Mouse (Mus musculus): Measurements from ENCODE around the gene Actl6b. TPM values are rescaled to one million over a fixed set of nuclear protein-coding genes. Genes with fewer than 3 reads are reported as not detected.

Actl6b gene
- polyA plus RNA-seq, 1 experiment from 2014 or later = 6.5 TPM

DNA sequence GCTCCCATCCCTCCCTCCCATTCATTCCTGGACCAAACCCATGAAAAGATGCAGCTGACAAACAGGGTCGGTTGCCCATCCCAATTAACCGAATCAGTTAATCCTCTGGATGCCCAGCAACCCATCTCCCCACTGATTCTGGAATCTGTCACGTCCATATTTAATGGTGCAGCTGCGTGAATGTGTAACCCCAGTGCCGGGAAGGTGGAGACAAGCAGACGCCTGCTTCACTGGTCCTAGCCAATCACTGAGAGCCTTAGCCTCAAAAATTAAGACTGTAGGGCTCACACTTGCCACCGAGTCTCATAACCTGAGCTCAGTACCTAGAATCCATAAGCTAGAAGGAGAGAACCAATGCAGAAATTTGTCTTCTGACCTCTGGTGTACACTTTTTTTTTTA, 42.6 kb downstream of the Actl6b start:
- H3K9me3 ChIP-seq (replicated peaks; ENCODE audit: control insufficient read depth, low read length) = no peaks in the 10 kb centered on the region
- ATAC-seq (replicated peaks; ENCODE audit: insufficient number of reproducible peaks, low FRiP score, low TSS enrichment, low read depth) = no peak
- H3K4me2 ChIP-seq (ENCODE audit: low read depth, low read length) = no peak overlapping the region
- no peak overlapping the region for H3K9ac ChIP-seq (replicated peaks; ENCODE audit: low read length)
- no peaks in the 10 kb centered on the region for H3K4me1 ChIP-seq (ENCODE audit: control insufficient read depth, insufficient read depth, low read length)
- DNase-seq (ENCODE audit: low spot score) = no peak
- no peak overlapping the region for H3K4me3 ChIP-seq (ENCODE audit: low read depth, low read length)
- 82% methylated on average over 7 of the region's 7 CpGs for WGBS
- no peaks in the 10 kb centered on the region for H3K27me3 ChIP-seq (ENCODE audit: control insufficient read depth, insufficient read depth, low read length)
- no peak overlapping the region for H3K27ac ChIP-seq (replicated peaks; ENCODE audit: low read depth, low read length)
- no peaks in the 10 kb centered on the region for H3K36me3 ChIP-seq (replicated peaks; ENCODE audit: control insufficient read depth, insufficient read depth, low read depth, low read length)

DNA sequence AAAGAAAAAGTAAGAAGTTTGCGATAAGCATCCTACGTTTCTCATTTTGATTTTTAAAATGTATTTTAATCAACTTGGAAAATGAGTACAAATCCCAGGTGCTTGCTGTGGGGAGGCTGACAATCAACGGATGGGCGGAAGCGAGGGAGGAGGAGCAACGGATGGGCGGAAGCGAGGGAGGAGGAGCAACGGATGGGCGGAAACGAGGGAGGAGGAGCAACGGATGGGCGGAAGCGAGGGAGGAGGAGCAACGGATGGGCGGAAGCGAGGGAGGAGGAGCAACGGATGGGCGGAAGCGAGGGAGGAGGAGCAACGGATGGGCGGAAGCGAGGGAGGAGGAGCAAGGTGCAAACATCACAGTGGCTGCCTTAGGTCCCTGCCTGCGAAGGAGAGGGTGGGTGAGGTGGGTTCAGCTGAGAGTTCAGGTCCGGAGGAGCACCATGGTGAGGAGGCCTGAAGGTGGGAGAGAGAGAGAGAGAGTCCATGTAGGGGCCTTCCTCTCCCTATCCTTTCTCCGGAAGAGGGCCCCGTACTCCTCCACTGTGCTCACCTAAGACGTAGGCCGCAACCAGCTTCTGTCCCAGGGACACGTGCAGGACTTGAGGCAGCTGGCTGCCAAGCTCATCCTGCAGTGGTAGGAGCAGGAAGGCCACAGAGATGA, 43.4 kb downstream of the Actl6b start:
- Histone ChIP-seq H3K27me3 (ENCODE audit: control insufficient read depth, insufficient read depth, low read length) (no peaks in the 10 kb centered on the region), H3K36me3 (replicated peaks; ENCODE audit: control insufficient read depth, insufficient read depth, low read depth, low read length) (no peaks in the 10 kb centered on the region), H3K4me2 (ENCODE audit: low read depth, low read length) (peak overlapping the region; percentile 19; the same call in 1 of the 2 replicates), H3K4me3 (ENCODE audit: low read depth, low read length) (no peak overlapping the region), H3K4me1 (ENCODE audit: control insufficient read depth, insufficient read depth, low read length) (no peaks in the 10 kb centered on the region), H3K27ac (replicated peaks; ENCODE audit: low read depth, low read length) (no peak overlapping the region), H3K9me3 (replicated peaks; ENCODE audit: control insufficient read depth, low read length) (no peaks in the 10 kb centered on the region), H3K9ac (replicated peaks; ENCODE audit: low read length) (no peak overlapping the region)
- DNase-seq (ENCODE audit: low spot score) (no peak), ATAC-seq (replicated peaks; ENCODE audit: insufficient number of reproducible peaks, low FRiP score, low TSS enrichment, low read depth) (no peak)
- WGBS = 31% methylated on average over 30 of the region's 30 CpGs

DNA sequence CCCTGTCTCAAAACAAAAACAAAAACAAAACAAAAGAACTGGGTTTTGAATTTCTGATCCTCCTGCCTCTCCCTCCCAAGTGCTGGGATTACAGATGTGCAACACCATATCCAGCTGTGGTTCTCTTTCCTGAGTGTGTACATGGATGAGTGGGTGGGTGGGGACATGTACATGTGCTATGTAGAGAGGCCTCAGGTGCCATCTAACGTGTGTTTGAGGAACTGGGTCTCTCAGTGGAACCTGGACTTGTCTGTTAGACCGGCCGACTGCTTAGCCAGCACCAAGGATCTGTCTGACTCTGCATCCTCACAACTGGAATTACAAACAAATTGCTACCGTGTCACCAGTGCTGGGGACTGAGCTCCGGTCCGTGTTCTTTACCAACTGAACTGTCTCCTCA, 44.3 kb downstream of the Actl6b start:
- Histone ChIP-seq H3K4me1 (ENCODE audit: control insufficient read depth, insufficient read depth, low read length) (no peaks in the 10 kb centered on the region), H3K9me3 (replicated peaks; ENCODE audit: control insufficient read depth, low read length) (no peaks in the 10 kb centered on the region), H3K9ac (replicated peaks; ENCODE audit: low read length) (no peak overlapping the region), H3K27ac (replicated peaks; ENCODE audit: low read depth, low read length) (no peak overlapping the region), H3K4me3 (ENCODE audit: low read depth, low read length) (no peak overlapping the region), H3K27me3 (ENCODE audit: control insufficient read depth, insufficient read depth, low read length) (no peaks in the 10 kb centered on the region), H3K36me3 (replicated peaks; ENCODE audit: control insufficient read depth, insufficient read depth, low read depth, low read length) (no peaks in the 10 kb centered on the region), H3K4me2 (ENCODE audit: low read depth, low read length) (no peak overlapping the region)
- ATAC-seq (replicated peaks; ENCODE audit: insufficient number of reproducible peaks, low FRiP score, low TSS enrichment, low read depth) (no peak), DNase-seq (ENCODE audit: low spot score) (no peak)
- 96% methylated on average over 6 of the region's 6 CpGs for WGBS

DNA sequence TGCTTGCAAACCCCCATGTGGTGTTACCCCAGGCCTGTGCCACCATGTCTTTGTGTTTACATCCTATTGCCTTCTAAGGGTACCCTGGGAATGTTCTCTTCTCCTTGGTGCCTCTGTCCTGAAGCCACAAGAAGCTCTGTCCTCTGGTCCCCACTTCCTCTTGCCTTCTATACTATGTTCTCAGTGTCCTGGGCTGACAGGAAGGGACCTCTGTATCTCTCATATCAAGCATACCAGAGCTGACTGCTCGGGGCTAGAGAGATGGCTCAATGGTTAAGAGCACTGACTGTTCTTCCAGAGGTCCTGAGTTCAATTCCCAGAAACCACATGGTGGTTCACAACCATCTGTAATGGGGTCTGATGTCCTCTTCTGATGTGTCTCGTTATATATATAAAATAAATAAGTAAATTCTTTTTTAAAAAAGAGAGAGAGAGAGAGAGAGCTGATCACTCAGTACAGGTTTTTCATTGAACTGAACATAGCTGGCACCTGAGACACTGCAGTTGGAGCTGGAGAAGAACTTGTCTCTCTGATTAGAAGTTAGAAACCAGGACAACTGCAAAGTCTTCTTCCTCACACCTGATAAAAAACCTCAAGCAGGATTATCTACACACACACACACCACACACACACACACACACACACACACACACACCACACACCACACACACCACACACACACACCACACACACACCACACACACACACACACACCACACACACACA, 44.9 kb downstream of the Actl6b start:
- Histone ChIP-seq H3K27ac (replicated peaks; ENCODE audit: low read depth, low read length) (no peak overlapping the region), H3K9me3 (replicated peaks; ENCODE audit: control insufficient read depth, low read length) (no peaks in the 10 kb centered on the region), H3K4me2 (ENCODE audit: low read depth, low read length) (no peak overlapping the region), H3K9ac (replicated peaks; ENCODE audit: low read length) (no peak overlapping the region), H3K4me3 (ENCODE audit: low read depth, low read length) (no peak overlapping the region), H3K36me3 (replicated peaks; ENCODE audit: control insufficient read depth, insufficient read depth, low read depth, low read length) (no peaks in the 10 kb centered on the region), H3K27me3 (ENCODE audit: control insufficient read depth, insufficient read depth, low read length) (no peaks in the 10 kb centered on the region), H3K4me1 (ENCODE audit: control insufficient read depth, insufficient read depth, low read length) (no peaks in the 10 kb centered on the region)
- ATAC-seq (replicated peaks; ENCODE audit: insufficient number of reproducible peaks, low FRiP score, low TSS enrichment, low read depth) (no peak), DNase-seq (ENCODE audit: low spot score) (no peak)
- WGBS = 95% methylated on average over 2 of the region's 2 CpGs

DNA sequence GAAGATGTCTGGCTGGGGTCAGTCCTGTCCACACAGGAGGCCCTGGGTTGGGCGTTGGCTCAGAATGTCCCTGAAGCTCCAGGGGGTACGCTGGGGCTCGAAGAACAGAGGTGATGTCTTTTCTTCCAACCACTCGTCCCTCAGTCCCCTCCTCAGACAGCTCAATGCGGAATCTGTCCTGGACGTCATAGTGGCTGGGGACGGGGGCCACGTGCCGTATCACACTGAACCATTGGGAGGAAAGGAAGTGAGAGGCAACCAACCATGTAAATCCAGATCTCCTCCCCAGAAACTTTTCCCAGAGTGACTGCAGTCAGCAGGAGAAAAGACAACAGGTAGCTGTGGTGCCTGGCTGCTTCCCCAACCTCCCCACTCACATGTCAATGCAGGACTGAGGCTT, 46.3 kb downstream of the Actl6b start:
- WGBS = 54% methylated on average over 9 of the region's 9 CpGs
- peak overlapping the region; percentile 61 for H3K9ac ChIP-seq (replicated peaks; ENCODE audit: low read length)
- no peak for ATAC-seq (replicated peaks; ENCODE audit: insufficient number of reproducible peaks, low FRiP score, low TSS enrichment, low read depth)
- no peaks in the 10 kb centered on the region for H3K9me3 ChIP-seq (replicated peaks; ENCODE audit: control insufficient read depth, low read length)
- no peaks in the 10 kb centered on the region for H3K4me1 ChIP-seq (ENCODE audit: control insufficient read depth, insufficient read depth, low read length)
- no peak for DNase-seq (ENCODE audit: low spot score)
- peak overlapping the region; percentile 64 for H3K4me3 ChIP-seq (ENCODE audit: low read depth, low read length)
- H3K27ac ChIP-seq (replicated peaks; ENCODE audit: low read depth, low read length) = no peak overlapping the region
- peak overlapping the region; percentile 95 for H3K4me2 ChIP-seq (ENCODE audit: low read depth, low read length)
- no peaks in the 10 kb centered on the region for H3K36me3 ChIP-seq (replicated peaks; ENCODE audit: control insufficient read depth, insufficient read depth, low read depth, low read length)
- no peaks in the 10 kb centered on the region for H3K27me3 ChIP-seq (ENCODE audit: control insufficient read depth, insufficient read depth, low read length)

DNA sequence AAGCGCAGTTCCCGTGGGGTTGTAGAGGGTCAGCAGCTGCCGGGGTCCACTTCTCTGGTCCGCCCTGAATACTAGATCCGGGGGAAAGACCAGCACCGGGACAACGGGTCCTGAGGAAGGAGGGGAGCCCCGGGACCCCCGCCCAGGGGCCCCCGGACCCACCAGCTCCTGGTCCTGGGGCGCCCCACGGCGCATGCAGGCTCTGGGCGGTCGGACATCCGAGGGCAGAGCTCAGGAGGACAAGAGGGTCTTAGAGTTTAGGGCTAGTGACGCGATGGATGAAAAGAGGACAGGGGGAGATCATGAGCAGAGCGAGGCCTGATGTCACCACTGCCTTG, 46.9 kb downstream of the Actl6b start:
- ATAC-seq (replicated peaks; ENCODE audit: insufficient number of reproducible peaks, low FRiP score, low TSS enrichment, low read depth) (peak; percentile 71), DNase-seq (ENCODE audit: low spot score) (peak; percentile 17)
- peak overlapping the region; percentile 61 for H3K9ac ChIP-seq (replicated peaks; ENCODE audit: low read length)
- 2% methylated on average over 19 of the region's 19 CpGs for WGBS
- H3K27ac ChIP-seq (replicated peaks; ENCODE audit: low read depth, low read length) = no peak overlapping the region
- no peaks in the 10 kb centered on the region for H3K36me3 ChIP-seq (replicated peaks; ENCODE audit: control insufficient read depth, insufficient read depth, low read depth, low read length)
- H3K4me1 ChIP-seq (ENCODE audit: control insufficient read depth, insufficient read depth, low read length) = no peaks in the 10 kb centered on the region
- no peaks in the 10 kb centered on the region for H3K27me3 ChIP-seq (ENCODE audit: control insufficient read depth, insufficient read depth, low read length)
- H3K9me3 ChIP-seq (replicated peaks; ENCODE audit: control insufficient read depth, low read length) = no peaks in the 10 kb centered on the region
- peak overlapping the region; percentile 64 for H3K4me3 ChIP-seq (ENCODE audit: low read depth, low read length)
- peak overlapping the region; percentile 95 for H3K4me2 ChIP-seq (ENCODE audit: low read depth, low read length)

DNA sequence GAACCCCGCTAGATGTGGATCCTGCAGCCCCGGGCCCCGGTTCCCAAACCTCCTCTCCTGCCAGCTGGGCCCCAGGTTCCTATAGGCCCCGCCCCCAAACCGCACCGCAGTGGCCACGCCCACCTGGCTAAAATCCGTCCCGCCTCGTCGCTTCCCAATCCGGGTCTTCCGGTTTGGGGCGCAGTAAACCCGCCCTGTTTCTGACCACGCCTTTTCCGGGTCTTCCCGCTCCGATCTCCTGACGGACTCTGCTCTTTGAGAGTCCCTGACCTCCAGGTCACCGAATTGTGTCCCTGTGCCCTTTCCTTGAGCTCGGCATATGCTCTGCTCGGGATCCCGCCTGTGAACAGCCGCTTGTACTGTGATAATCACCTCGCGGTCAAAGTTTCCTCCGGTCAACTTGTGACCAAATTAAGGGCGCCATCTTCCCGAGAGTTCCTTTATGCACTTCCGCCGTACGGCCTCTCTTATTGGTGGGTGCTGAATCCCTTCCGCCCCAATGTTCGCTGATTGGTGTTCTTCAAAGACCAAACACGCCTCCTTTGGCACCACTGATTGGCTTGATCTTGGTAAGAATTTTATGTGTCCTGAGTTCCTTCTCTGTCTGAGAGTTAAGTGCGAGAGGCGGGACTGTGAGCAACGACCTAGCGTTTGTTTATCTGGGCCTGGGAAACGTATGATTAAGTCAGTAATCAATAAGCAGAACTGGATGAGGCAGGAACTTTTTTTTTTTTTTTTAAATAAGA, 47.5 kb downstream of the Actl6b start, which contains the start of gene Mospd3:
Gene Mospd3 (minus strand): TSS at position 440 of the 746 bp plus-strand sequence.
- H3K4me3 ChIP-seq (ENCODE audit: low read depth, low read length) = peak within 1 kb of the TSS; percentile 64
- DNase-seq (ENCODE audit: low spot score) = peak; percentile 98
- no peaks in the 10 kb centered on the region for H3K36me3 ChIP-seq (replicated peaks; ENCODE audit: control insufficient read depth, insufficient read depth, low read depth, low read length)
- peak within 1 kb of the TSS; percentile 61 for H3K9ac ChIP-seq (replicated peaks; ENCODE audit: low read length)
- H3K27me3 ChIP-seq (ENCODE audit: control insufficient read depth, insufficient read depth, low read length) = no peaks in the 10 kb centered on the region
- peak within 1 kb of the TSS; percentile 95 for H3K4me2 ChIP-seq (ENCODE audit: low read depth, low read length)
- no peaks in the 10 kb centered on the region for H3K9me3 ChIP-seq (replicated peaks; ENCODE audit: control insufficient read depth, low read length)
- H3K27ac ChIP-seq (replicated peaks; ENCODE audit: low read depth, low read length) = 0 out of 2 replicates have a peak within 1 kb of the TSS, but pooled peaks have one; percentile 52
- ATAC-seq (replicated peaks; ENCODE audit: insufficient number of reproducible peaks, low FRiP score, low TSS enrichment, low read depth) = peak; percentile 94
- no peaks in the 10 kb centered on the region for H3K4me1 ChIP-seq (ENCODE audit: control insufficient read depth, insufficient read depth, low read length)
- under 1% methylated on average over 41 of the region's 41 CpGs for WGBS

DNA sequence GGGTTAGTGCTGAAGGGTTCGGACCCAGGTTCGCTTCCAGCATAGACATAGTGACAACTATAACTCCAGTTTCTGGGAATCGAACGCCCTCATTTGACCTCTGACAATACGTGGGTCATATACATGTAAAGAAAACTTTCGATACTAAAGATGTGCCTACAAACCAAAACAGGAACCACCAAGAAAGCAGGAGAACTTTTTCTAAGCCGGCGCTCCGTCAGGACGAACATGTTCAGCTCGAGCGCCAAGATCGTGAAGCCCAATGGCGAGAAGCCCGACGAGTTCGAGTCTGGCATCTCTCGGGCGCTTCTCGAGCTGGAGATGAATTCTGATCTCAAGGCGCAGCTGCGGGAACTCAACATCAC, 48.0 kb downstream of the Actl6b start:
- Histone ChIP-seq H3K4me2 (ENCODE audit: low read depth, low read length) (peak overlapping the region; percentile 59), H3K27ac (replicated peaks; ENCODE audit: low read depth, low read length) (no peak overlapping the region), H3K4me1 (ENCODE audit: control insufficient read depth, insufficient read depth, low read length) (no peaks in the 10 kb centered on the region), H3K9ac (replicated peaks; ENCODE audit: low read length) (peak overlapping the region; percentile 39), H3K27me3 (ENCODE audit: control insufficient read depth, insufficient read depth, low read length) (no peaks in the 10 kb centered on the region), H3K9me3 (replicated peaks; ENCODE audit: control insufficient read depth, low read length) (no peaks in the 10 kb centered on the region), H3K4me3 (ENCODE audit: low read depth, low read length) (peak overlapping the region; percentile 64), H3K36me3 (replicated peaks; ENCODE audit: control insufficient read depth, insufficient read depth, low read depth, low read length) (no peaks in the 10 kb centered on the region)
- ATAC-seq (replicated peaks; ENCODE audit: insufficient number of reproducible peaks, low FRiP score, low TSS enrichment, low read depth) (no peak), DNase-seq (ENCODE audit: low spot score) (peak; percentile 58)
- 0% methylated on average over 22 of the region's 22 CpGs for WGBS

All from embryonic facial prominence, embryonic 11.5 days (tissue).